Mouse (Mus musculus): ENCODE data around the gene Asb13.

DNA sequence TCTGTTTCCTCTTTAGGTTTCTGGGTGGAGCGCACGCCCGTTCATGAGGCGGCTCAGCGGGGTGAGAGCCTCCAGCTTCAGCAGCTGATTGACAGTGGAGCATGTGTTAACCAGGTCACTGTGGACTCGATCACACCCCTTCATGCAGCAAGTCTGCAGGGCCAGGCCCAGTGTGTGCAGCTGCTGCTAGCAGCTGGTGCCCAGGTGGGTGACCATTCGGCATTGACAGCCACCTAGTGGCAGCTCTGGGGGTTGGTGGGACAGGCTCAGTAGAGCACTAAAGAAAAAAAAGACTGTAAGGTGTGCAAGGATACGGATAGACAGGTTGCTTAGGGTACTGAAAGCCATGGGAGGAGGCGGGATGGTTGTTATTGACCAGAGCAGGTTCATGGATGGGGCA is 8.2 kb downstream of the Asb13 start:
- TF ChIP-seq CTCF (IDR thresholded peaks at IDR 0.05; ENCODE audit: low read depth) (peak; percentile 68), EP300 (IDR thresholded peaks at IDR 0.05; ENCODE audit: low read depth) (no peak)
